Mouse (Mus musculus): Measurements from ENCODE around the gene Pip4k2b.
"Not testable (repeated sequence)": the region's sequence is repeated elsewhere in the genome, so short reads cannot be mapped to it uniquely, and the experiment has no call there.

The Pip4k2b gene

GRCm38 (mm10) chr11:97748496-97748895 is 4.0 kb upstream of the Pip4k2b start:
- no peak for DNase-seq (ENCODE audit: low spot score)

- no peak for DNase-seq (ENCODE audit: low spot score)
These were observed 3.3 kb upstream of the Pip4k2b start for GRCm38 (mm10) chr11:97747773-97748172.

- DNase-seq (ENCODE audit: low spot score) = no peak
These were observed 822 bp upstream of the Pip4k2b start for GRCm38 (mm10) chr11:97745331-97745721.

- peak; percentile 95 for DNase-seq (ENCODE audit: low spot score)
These were observed 320 bp upstream of the Pip4k2b start for GRCm38 (mm10) chr11:97744718-97745330.

GRCm38 (mm10) chr11:97743423-97743822 is 1.1 kb downstream of the Pip4k2b start:
- no peak for DNase-seq (ENCODE audit: low spot score)

GRCm38 (mm10) chr11:97742591-97742990 is 1.9 kb downstream of the Pip4k2b start:
- DNase-seq (ENCODE audit: low spot score) = no peak

- no peak for DNase-seq (ENCODE audit: low spot score)
These were observed 2.3 kb downstream of the Pip4k2b start for GRCm38 (mm10) chr11:97742157-97742556.

- no peak for DNase-seq (ENCODE audit: low spot score)
These were observed 4.3 kb downstream of the Pip4k2b start for GRCm38 (mm10) chr11:97740190-97740589.

GRCm38 (mm10) chr11:97739155-97739554 is 5.3 kb downstream of the Pip4k2b start:
- no peak for DNase-seq (ENCODE audit: low spot score)

GRCm38 (mm10) chr11:97738703-97739102 is 5.8 kb downstream of the Pip4k2b start:
- DNase-seq (ENCODE audit: low spot score) = no peak

- DNase-seq (ENCODE audit: low spot score) = no peak
These were observed 6.9 kb downstream of the Pip4k2b start for GRCm38 (mm10) chr11:97737600-97737999.

- DNase-seq (ENCODE audit: low spot score) = no peak
These were observed 7.9 kb downstream of the Pip4k2b start for GRCm38 (mm10) chr11:97736645-97737044.

- DNase-seq (ENCODE audit: low spot score) = not testable (repeated sequence)
These were observed 9.7 kb downstream of the Pip4k2b start for GRCm38 (mm10) chr11:97734810-97735209.

GRCm38 (mm10) chr11:97733689-97734088 is 10.8 kb downstream of the Pip4k2b start:
- DNase-seq (ENCODE audit: low spot score) = no peak

- no peak for DNase-seq (ENCODE audit: low spot score)
These were observed 15.8 kb downstream of the Pip4k2b start for GRCm38 (mm10) chr11:97728730-97729129.

- DNase-seq (ENCODE audit: low spot score) = no peak
These were observed 16.2 kb downstream of the Pip4k2b start for GRCm38 (mm10) chr11:97728311-97728710.

- DNase-seq (ENCODE audit: low spot score) = no peak
These were observed 20.8 kb downstream of the Pip4k2b start for GRCm38 (mm10) chr11:97723709-97724108.

GRCm38 (mm10) chr11:97721338-97721737 is 23.2 kb downstream of the Pip4k2b start:
- DNase-seq (ENCODE audit: low spot score) = no peak

GRCm38 (mm10) chr11:97719041-97719440 is 25.5 kb downstream of the Pip4k2b start:
- no peak for DNase-seq (ENCODE audit: low spot score)

- DNase-seq (ENCODE audit: low spot score) = no peak
These were observed 26.1 kb downstream of the Pip4k2b start for GRCm38 (mm10) chr11:97718281-97718860.

GRCm38 (mm10) chr11:97717369-97718280 is 26.9 kb downstream of the Pip4k2b start:
- DNase-seq (ENCODE audit: low spot score) = no peak

- DNase-seq (ENCODE audit: low spot score) = no peak
These were observed 28.5 kb downstream of the Pip4k2b start for GRCm38 (mm10) chr11:97716021-97716420.
